Comparison of ENCODE assay signal across 8 mouse cellular contexts in the genomic region with DNA sequence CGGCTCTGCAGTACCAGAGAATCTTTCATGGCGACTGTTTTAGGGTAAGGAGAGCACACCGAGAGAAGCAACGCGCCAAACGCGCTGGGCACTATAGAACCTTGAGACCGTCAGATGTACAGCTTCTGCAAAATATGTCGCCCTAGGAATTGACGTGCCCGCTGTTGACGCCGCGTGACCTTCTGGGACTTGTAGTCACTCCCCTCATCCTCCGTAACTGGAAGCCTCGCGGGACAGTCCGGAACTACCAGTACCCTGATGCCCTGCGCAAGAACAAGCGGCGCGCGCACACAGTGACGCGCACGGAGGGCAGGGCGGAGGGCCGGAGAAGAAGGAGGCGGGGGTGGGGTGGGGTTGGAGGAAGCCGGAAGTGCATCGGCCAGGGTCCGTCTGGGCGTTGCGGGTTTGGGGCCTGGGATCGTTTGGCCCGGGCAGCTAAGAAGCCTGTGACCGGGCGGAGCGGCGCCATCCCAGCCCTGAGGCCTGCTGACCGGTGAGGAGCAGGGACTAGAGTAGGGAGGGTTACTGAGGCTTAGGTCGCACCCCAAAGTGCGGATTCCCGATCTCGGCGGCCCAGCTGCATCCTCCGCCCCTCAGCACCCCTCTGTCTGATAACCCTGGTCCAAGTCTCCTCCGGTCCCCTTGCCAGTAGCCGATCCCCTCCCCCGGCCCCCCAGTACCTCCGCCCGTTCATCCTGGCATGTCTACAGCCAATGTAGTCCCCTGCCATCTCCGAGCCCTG. TPM values are rescaled to one million over a fixed set of nuclear protein-coding genes. Genes with fewer than 3 reads are reported as not detected.
DNase-seq lines count a peak whose midpoint lies in the region; ATAC-seq lines count a peak whose summit lies in the region.

A gene (minus strand): TSS at position 225 of the 742 bp plus-strand sequence.
A gene (plus strand): TSS at position 317 of the 742 bp plus-strand sequence.

- peaks cover 47% of the 10 kb centered on the region for H3K36me3 ChIP-seq in heart, embryonic 14.5 days (ENCODE audit: control insufficient read depth, insufficient read depth, low read length)
- peaks cover 40% of the 10 kb centered on the region for H3K36me3 ChIP-seq in liver, embryonic 13.5 days
- H3K36me3 ChIP-seq in stomach, embryonic 16.5 days (ENCODE audit: control insufficient read depth, insufficient read depth, low read length), result peaks cover 7% of the 10 kb centered on the region

- peaks cover 14 to 44% of the 10 kb centered on the region in 2 experiments for H3K4me1 ChIP-seq in heart, embryonic 14.5 days (ENCODE audit: control insufficient read depth in 2 of 2, insufficient read depth in 2 of 2, low read length in 2 of 2)
- peaks cover 56% of the 10 kb centered on the region for H3K4me1 ChIP-seq in liver, embryonic 13.5 days (replicated peaks)
- peaks cover 23% of the 10 kb centered on the region for H3K4me1 ChIP-seq in stomach, embryonic 16.5 days (ENCODE audit: control insufficient read depth, insufficient read depth, low read length)

- no peaks in the 10 kb centered on the region for H3K9me3 ChIP-seq in heart, embryonic 14.5 days (ENCODE audit: control insufficient read depth, low read length)
- no peaks in the 10 kb centered on the region for H3K9me3 ChIP-seq in liver, embryonic 13.5 days (replicated peaks)
- no peaks in the 10 kb centered on the region for H3K9me3 ChIP-seq in stomach, embryonic 16.5 days (replicated peaks; ENCODE audit: control insufficient read depth, low read length)

- peak; percentile 96 for DNase-seq in c-Kit-negative CD71-positive TER-119-positive erythroid progenitor cells, embryonic 14.5 days (ENCODE audit: low read depth, low spot score)
- DNase-seq in fibroblast of lung, adult 2 months (ENCODE audit: low read depth), result peak; percentile 97
- DNase-seq in kidney, postnatal 14 days, result peak; percentile 99
- peak; percentile 97 for DNase-seq in liver, embryonic 13.5 days
- DNase-seq in neural tube, embryonic 10.5 days (ENCODE audit: extremely low spot score, low spot score), result peak; percentile 97

- WGBS in heart, embryonic 14.5 days, result under 1% methylated on average over 47 of the region's 53 CpGs
- WGBS in liver, embryonic 13.5 days (ENCODE audit: insufficient replicate concordance), result under 1% methylated on average over 53 of the region's 53 CpGs
- WGBS in stomach, embryonic 16.5 days, result under 1% methylated on average over 53 of the region's 53 CpGs

- peak within 1 kb of the TSS; percentile 95 for H3K9ac ChIP-seq in heart, embryonic 14.5 days (ENCODE audit: low read length)
- H3K9ac ChIP-seq in liver, embryonic 13.5 days, result peak within 1 kb of the TSS; percentile 95
- H3K9ac ChIP-seq in stomach, embryonic 16.5 days (ENCODE audit: low read length), result peak within 1 kb of the TSS; percentile 90

- peak within 1 kb of the TSS; percentile 87 for H3K4me3 ChIP-seq in heart, embryonic 14.5 days (ENCODE audit: control insufficient read depth in 1 of 2, insufficient read depth in 1 of 2, low read depth in 1 of 2, low read length in 2 of 2)
- H3K4me3 ChIP-seq in liver, embryonic 13.5 days (replicated peaks), result peak within 1 kb of the TSS; percentile 97
- peak within 1 kb of the TSS; percentile 93 for H3K4me3 ChIP-seq in stomach, embryonic 16.5 days (replicated peaks; ENCODE audit: low read length)

- H3K4me2 ChIP-seq in heart, embryonic 14.5 days (ENCODE audit: low read length), result peak within 1 kb of the TSS; percentile 83
- peak within 1 kb of the TSS; percentile 99 for H3K4me2 ChIP-seq in liver, embryonic 13.5 days
- peak within 1 kb of the TSS; percentile 91 for H3K4me2 ChIP-seq in stomach, embryonic 16.5 days (ENCODE audit: low read depth, low read length)

- H3K27me3 ChIP-seq in heart, embryonic 14.5 days (ENCODE audit: control insufficient read depth, insufficient read depth, low read length), result no peaks in the 10 kb centered on the region
- no peaks in the 10 kb centered on the region for H3K27me3 ChIP-seq in liver, embryonic 13.5 days
- H3K27me3 ChIP-seq in stomach, embryonic 16.5 days (ENCODE audit: control insufficient read depth, insufficient read depth, low read length), result no peaks in the 10 kb centered on the region

- H3K27ac ChIP-seq in heart, embryonic 14.5 days (replicated peaks in 1 of 2; ENCODE audit: control insufficient read depth in 1 of 2, insufficient read depth in 1 of 2, low read depth in 2 of 2, low read length in 2 of 2), result peak within 1 kb of the TSS; percentile 67 to 69
- peak within 1 kb of the TSS; percentile 95 for H3K27ac ChIP-seq in liver, embryonic 13.5 days
- H3K27ac ChIP-seq in stomach, embryonic 16.5 days (ENCODE audit: low read length), result peak within 1 kb of the TSS; percentile 78

- ATAC-seq in CD4-positive, CD25-positive, alpha-beta regulatory T cell, adult 4 months, result peak; percentile 99
- ATAC-seq in heart, embryonic 14.5 days (ENCODE audit: insufficient number of reproducible peaks, insufficient read depth, low FRiP score, low read depth), result peak; percentile 98
- ATAC-seq in liver, embryonic 13.5 days (ENCODE audit: low read depth), result peak; percentile 98
- ATAC-seq in stomach, embryonic 16.5 days (ENCODE audit: insufficient read depth, low FRiP score), result peak; percentile 99

RNA-seq across cellular contexts. Expression of the first gene that starts in this region (rescaled TPM):
- polyA plus RNA-seq in CD4-positive, CD25-positive, alpha-beta regulatory T cell, adult 4 months (2017; shearing (Covaris generic)), result 10 to 100 TPM; 53.3 to 64.7 TPM
- 55.6 and 61.7 TPM in 2 replicates for polyA plus RNA-seq in heart, embryonic 14.5 days (2014; fragmentation: Nextera tagmentation; extraction: Ambion mirVana)
- polyA plus RNA-seq in liver, embryonic 13.5 days (2015; fragmentation: Nextera tagmentation; extraction: Ambion mirVana), result 44.6 and 49.5 TPM in 2 replicates
- polyA plus RNA-seq in stomach, embryonic 16.5 days (2015; fragmentation: Nextera tagmentation; extraction: Ambion mirVana), result 58.3 and 58.7 TPM in 2 replicates

RNA-seq across cellular contexts. Expression of the second gene that starts in this region (rescaled TPM):
- 100 to 1,000 TPM in 1 of 2 experiments, 10 to 100 TPM in 1; 75.1 to 118 TPM for polyA plus RNA-seq in CD4-positive, CD25-positive, alpha-beta regulatory T cell, adult 4 months (2017; shearing (Covaris generic))
- polyA plus RNA-seq in heart, embryonic 14.5 days (2014; fragmentation: Nextera tagmentation; extraction: Ambion mirVana), result 17.1 and 17.7 TPM in 2 replicates
- polyA plus RNA-seq in liver, embryonic 13.5 days (2015; fragmentation: Nextera tagmentation; extraction: Ambion mirVana), result 12.2 and 13.4 TPM in 2 replicates
- polyA plus RNA-seq in stomach, embryonic 16.5 days (2015; fragmentation: Nextera tagmentation; extraction: Ambion mirVana), result 24.5 and 25.0 TPM in 2 replicates

Comparison
In these comparisons a context has a peak if more than half of its experiments do, and no peak if none do; other contexts are left out.
1. Peak in every context shown above with its lines: DNase-seq, ATAC-seq, H3K4me3 ChIP-seq and H3K27ac ChIP-seq.